Mouse (Mus musculus) olfactory bulb, adult 2 months (tissue): ENCODE data around the gene Tmem45a. TPM values are rescaled to one million over a fixed set of nuclear protein-coding genes. Genes with fewer than 3 reads are reported as not detected.

ENCODE experiments used
- H3K27ac ChIP-seq: fragments of 200-500 bp; 2 replicates; pipeline ENCODE4 v1.5.1; 2012; ENCODE audit warnings: low read depth, low read length; ENCODE audit not compliant: insufficient read depth
- H3K4me1 ChIP-seq: fragments of 200-500 bp; 2 replicates; pipeline ENCODE4 v1.6.1; 2012; ENCODE audit warnings: low read length; ENCODE audit not compliant: control insufficient read depth, insufficient read depth
- H3K4me3 ChIP-seq: fragments of 200-500 bp; 2 replicates; pipeline ENCODE4 v1.5.1; 2012; ENCODE audit warnings: mild to moderate bottlenecking, low read depth, low read length, moderate library complexity; ENCODE audit not compliant: insufficient read depth
- CTCF ChIP-seq: fragments of 200-500 bp; IDR thresholded peaks from 2 replicates; pipeline ENCODE4 v1.5.1; 2012; ENCODE audit warnings: low read depth, mild to moderate bottlenecking, low read length, moderate library complexity; ENCODE audit not compliant: insufficient read depth
- POLR2A ChIP-seq: fragments of 200-500 bp; IDR thresholded peaks from 2 replicates; pipeline ENCODE4 v1.6.1; 2012; ENCODE audit warnings: mild to moderate bottlenecking, low read depth, low read length, moderate library complexity; ENCODE audit not compliant: insufficient read depth
- WGBS: fragments of 180-500 bp; shearing (Covaris S2); methylation state at CpG from one replicate; pipeline ENCODE4 v1.1.7; 2018; 5-methylcytosine and 5-hydroxymethylcytosine counted together
- polyA plus RNA-seq: library from polyadenylated mRNA; stranded (reverse); fragments of >200 nt; gene quantifications from 2 replicates; pipeline ENCODE4 v1.2.4, GENCODE M21; 2012; ENCODE audit warnings: low replicate concordance; ENCODE audit not compliant: missing spikeins, insufficient read depth, insufficient read length

Tmem45a gene
- polyA plus RNA-seq, 1 experiment, result not detected

- WGBS, result 46% methylated on average over 2 of the region's 2 CpGs
- no peak overlapping the region for H3K4me3 ChIP-seq
- no peak for TF ChIP-seq CTCF
- TF ChIP-seq POLR2A, result no peak
- no peak overlapping the region for H3K27ac ChIP-seq
- H3K4me1 ChIP-seq, result no peaks in the 10 kb centered on the region
Measured at GRCm38 (mm10) chr16:56800469-56800868, 85.5 kb downstream of the Tmem45a start.

DNA sequence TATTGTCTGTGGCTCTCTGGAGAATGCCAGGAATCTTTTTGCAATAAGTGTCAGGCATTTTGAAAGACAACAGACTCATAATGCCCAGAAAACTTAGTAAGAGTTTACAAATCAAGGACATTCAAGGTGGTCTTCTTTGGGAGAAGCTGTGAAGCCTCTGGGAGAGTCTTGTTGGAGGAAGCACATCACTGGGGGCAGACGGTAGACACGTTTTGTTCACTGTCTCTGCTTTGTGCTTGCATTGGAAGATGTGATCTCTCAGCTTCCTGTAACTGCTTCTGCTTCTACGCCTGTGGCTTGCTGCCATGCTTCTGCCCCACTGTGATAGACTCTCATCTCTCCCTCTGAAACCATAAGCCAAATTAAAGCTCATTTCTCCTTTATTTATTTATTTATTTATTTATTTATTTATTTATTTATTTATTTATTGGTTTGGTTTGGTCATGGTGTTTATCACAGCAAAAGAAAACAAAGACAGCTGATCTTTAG, 86.4 kb downstream of the Tmem45a start:
- TF ChIP-seq POLR2A, result no peak
- no peak for TF ChIP-seq CTCF
- 92% methylated on average over 3 of the region's 3 CpGs for WGBS
- no peak overlapping the region for H3K27ac ChIP-seq
- no peak overlapping the region for H3K4me3 ChIP-seq
- H3K4me1 ChIP-seq, result no peaks in the 10 kb centered on the region

- no peak overlapping the region for H3K27ac ChIP-seq
- no peaks in the 10 kb centered on the region for H3K4me1 ChIP-seq
- TF ChIP-seq CTCF, result no peak
- TF ChIP-seq POLR2A, result no peak
- H3K4me3 ChIP-seq, result no peak overlapping the region
- WGBS, result 84% methylated on average over 7 of the region's 7 CpGs
Measured at GRCm38 (mm10) chr16:56798873-56799272, 87.1 kb downstream of the Tmem45a start.

DNA sequence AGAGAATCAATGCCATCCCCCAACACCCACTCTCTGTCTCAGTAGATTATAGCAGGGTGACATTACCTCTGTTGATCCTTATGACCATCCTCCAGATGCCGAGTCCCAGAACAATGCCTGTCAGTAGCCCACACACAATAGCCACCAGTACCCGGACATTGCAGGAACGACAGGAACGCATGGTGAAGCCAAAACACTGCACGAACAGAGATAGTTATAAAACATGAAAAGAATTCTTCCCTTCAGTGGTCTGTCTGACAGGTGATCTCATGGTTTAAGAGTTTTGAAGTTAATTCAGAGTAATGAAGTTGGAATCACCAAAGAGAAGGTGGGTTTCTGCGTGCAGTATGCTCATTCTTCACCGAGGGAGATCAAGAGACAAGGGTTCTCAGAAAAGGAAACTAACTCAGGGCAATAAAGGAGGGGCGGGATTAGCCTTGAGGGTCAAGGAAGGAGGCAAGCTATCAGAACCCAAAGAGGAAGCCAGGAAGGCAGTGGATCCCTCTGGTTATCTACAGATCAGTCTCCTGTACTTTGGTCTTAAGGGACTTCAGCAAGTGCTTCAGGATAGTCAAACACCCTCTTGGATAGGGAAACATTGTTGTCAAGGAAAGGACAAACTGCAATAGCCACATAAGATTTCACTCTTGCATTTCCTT, 90.4 kb downstream of the Tmem45a start, which contains the start of gene Adgrg7:
TSS of gene Adgrg7 (minus strand) at position 375 of the 659 bp plus-strand sequence.
- TF ChIP-seq CTCF (no peak), POLR2A (no peak)
- H3K4me1 ChIP-seq, result no peaks in the 10 kb centered on the region
- 77% methylated on average over 8 of the region's 8 CpGs for WGBS
- no peak within 1 kb of the TSS for H3K4me3 ChIP-seq
- no peak within 1 kb of the TSS for H3K27ac ChIP-seq

- WGBS, result 85% methylated on average over 7 of the region's 7 CpGs
- no peaks in the 10 kb centered on the region for H3K4me1 ChIP-seq
- H3K27ac ChIP-seq, result no peak overlapping the region
- no peak for TF ChIP-seq CTCF
- TF ChIP-seq POLR2A, result no peak
- no peak overlapping the region for H3K4me3 ChIP-seq
Measured at GRCm38 (mm10) chr16:56794383-56795144, 91.4 kb downstream of the Tmem45a start.

- WGBS, result 41% methylated on average over 1 of the region's 1 CpGs
Measured at GRCm38 (mm10) chr16:56793778-56794177, 92.2 kb downstream of the Tmem45a start.

DNA sequence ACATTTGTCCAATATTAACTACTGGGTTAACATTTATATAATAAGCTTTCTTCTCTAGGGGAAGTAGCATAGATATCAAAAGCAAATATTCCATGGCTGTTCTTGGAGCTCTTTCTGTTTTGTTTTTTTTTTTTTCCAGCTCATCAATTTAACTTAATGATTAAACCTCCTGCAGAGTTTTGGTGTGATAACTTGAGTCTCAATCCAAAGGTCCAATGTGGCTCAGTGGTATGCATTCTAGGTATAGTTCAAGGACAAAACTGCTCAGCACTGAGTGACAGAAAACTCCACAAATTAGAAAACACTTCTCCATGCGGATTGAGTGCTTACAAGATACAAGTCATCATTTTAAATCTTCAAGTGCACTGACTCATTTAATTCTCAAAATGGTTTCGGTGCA, 100.0 kb downstream of the Tmem45a start:
- no peaks in the 10 kb centered on the region for H3K4me1 ChIP-seq
- 87% methylated on average over 2 of the region's 2 CpGs for WGBS
- TF ChIP-seq CTCF, result no peak
- no peak for TF ChIP-seq POLR2A
- H3K4me3 ChIP-seq, result no peak overlapping the region
- no peak overlapping the region for H3K27ac ChIP-seq

More at GRCm38 (mm10) chr16:56793778-56794177, 92.2 kb downstream of the Tmem45a start:
- no peaks in the 10 kb centered on the region for H3K4me1 ChIP-seq
- no peak overlapping the region for H3K4me3 ChIP-seq
- TF ChIP-seq POLR2A (no peak), CTCF (no peak)
- no peak overlapping the region for H3K27ac ChIP-seq

DNA sequence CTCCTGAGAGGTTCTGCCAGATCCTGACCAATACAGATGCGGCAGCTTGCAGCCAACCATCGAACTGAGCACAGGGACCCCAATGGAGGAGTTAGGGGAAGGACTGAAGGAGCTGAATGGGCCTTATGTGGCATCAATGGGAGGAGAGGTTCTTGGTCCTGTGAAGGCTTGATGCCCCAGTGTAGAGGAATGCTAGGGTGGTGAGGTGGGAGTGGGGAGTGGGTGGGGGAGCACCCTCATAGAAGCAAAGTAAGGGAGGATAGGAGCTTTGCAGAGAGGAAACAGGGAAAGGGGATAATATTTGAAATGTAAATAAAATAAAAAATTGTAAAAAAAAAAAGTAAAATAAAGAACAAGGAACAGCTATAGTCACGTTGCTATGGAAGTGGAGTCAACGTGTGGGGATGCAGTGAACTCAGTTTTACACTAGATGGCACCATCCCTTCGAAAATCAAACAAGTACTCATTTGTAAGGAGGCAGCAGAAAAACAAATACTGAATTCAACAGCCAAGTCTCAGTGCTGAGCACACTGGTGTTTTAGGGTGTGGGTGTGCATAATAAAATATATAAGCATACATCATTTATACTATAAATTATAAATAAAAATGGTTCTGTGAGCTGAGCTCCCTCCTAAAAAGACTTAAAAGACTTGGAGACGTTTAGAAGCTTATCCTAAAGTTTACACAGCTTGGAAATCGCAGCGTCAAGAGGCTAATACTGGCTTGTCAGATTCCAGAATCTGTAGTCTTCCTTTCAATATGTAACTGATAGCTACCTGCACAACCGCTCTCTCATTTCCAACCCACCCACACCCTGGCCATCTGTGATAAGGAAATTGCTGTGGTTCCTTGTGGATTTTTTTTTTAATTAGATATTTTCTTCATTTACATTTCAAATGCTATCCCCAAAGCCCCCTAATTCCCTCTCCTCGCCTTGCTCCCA, 114.5 kb downstream of the Tmem45a start:
- Histone ChIP-seq H3K4me3 (no peak overlapping the region), H3K27ac (no peak overlapping the region), H3K4me1 (no peaks in the 10 kb centered on the region)
- no peak for TF ChIP-seq CTCF
- no peak for TF ChIP-seq POLR2A
- 39% methylated on average over 10 of the region's 10 CpGs for WGBS

Other genes with a start within 250 kb of the Tmem45a start
- not detected in 2 replicates for gene Tfg, start 168.7 kb downstream of the Tmem45a start, polyA plus RNA-seq
- gene Adgrg7, start 90.3 kb downstream of the Tmem45a start, polyA plus RNA-seq, result not detected in 2 replicates
- not detected in 2 replicates for gene Lnp1, start 41.9 kb upstream of the Tmem45a start, polyA plus RNA-seq
- not detected in 2 replicates for gene Tmem45a2, start 185.2 kb upstream of the Tmem45a start, polyA plus RNA-seq
- gene Tomm70a, start 235.5 kb upstream of the Tmem45a start, polyA plus RNA-seq, result 102 TPM in 1 of 2 replicates, not detected in the other